Mouse (Mus musculus) lung, postnatal 0 days (tissue): ENCODE data around the gene Syne3.

ENCODE experiments used
- CTCF ChIP-seq: IDR thresholded peaks from 2 replicates; pipeline ENCODE4 v1.5.1; 2016; ENCODE audit warnings: antibody characterized with exemption, mild to moderate bottlenecking
- EP300 ChIP-seq: IDR thresholded peaks from 2 replicates; pipeline ENCODE4 v1.6.1; 2016; ENCODE audit warnings: antibody characterized with exemption, mild to moderate bottlenecking, control low read depth

- TF ChIP-seq EP300 (no peak), CTCF (no peak)
Observed at GRCm38 (mm10) chr12:104957165-104957564, 52.4 kb downstream of the Syne3 start.
